Mouse (Mus musculus) T-helper 2 cell (primary cell): ENCODE data around the gene Cpne1.
"Not testable (repeated sequence)": the region's sequence is repeated elsewhere in the genome, so short reads cannot be mapped to it uniquely, and the experiment has no call there.

Experiments
- in situ Hi-C: fragments of 300-600 bp; cut with MboI, MseI; formaldehyde crosslinking; loops from one replicate; pipeline ENCODE4 v1.15.1; 2025; ENCODE audit warnings: high pct_unique_total_duplicates

Gene Cpne1

DNA sequence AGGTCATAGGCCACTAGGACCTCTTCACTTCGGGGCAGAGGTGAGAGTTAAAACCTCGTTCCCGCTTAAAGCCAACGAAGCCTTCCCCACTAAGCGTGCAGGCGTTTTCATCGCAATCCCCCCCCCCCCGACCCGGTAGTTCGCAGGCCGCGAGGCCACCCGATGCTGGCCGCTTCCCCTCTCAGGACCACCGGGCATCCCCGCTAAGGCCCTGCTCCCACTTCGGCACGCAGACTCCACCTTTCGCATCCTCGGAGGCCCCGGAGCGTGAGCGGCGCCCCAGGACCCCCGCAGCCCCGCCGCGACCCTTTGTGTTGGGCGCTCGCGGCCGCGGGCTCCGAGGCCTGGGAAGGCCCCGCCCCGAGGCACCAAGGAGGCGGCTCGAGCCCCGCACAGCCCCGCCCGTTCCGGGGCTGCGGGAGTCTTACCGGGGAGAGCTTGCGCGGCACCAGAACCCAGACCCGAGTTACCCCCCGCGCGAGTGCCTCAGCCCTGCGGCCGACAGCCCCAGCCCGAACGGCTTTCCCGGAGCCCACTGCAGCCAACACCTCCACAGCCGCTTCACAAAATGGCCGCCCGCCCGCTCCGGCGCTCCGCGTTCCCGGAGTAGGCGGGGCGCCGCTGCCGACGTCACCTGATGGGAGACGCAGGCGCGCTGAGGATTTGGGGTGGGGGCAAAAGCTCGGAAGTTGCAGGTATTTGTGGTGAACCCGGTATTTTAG lies at the start of gene Cpne1, which contains the start of gene Rbm12:
TSS of gene Cpne1 (minus strand) at position 608 of the 722 bp plus-strand sequence.
TSS of gene Rbm12 (minus strand) at position 621 of the 722 bp plus-strand sequence.
- in situ Hi-C loops = no loop called here

GRCm38 (mm10) chr2:156151538-156151937 lies 39.8 kb upstream of the Cpne1 start:
- in situ Hi-C loops = no loop called here

- in situ Hi-C loops = no loop called here
Observed at GRCm38 (mm10) chr2:156147316-156147915, 35.7 kb upstream of the Cpne1 start.

- in situ Hi-C loops = no loop called here
Observed at GRCm38 (mm10) chr2:156146272-156146989, 34.7 kb upstream of the Cpne1 start.

DNA sequence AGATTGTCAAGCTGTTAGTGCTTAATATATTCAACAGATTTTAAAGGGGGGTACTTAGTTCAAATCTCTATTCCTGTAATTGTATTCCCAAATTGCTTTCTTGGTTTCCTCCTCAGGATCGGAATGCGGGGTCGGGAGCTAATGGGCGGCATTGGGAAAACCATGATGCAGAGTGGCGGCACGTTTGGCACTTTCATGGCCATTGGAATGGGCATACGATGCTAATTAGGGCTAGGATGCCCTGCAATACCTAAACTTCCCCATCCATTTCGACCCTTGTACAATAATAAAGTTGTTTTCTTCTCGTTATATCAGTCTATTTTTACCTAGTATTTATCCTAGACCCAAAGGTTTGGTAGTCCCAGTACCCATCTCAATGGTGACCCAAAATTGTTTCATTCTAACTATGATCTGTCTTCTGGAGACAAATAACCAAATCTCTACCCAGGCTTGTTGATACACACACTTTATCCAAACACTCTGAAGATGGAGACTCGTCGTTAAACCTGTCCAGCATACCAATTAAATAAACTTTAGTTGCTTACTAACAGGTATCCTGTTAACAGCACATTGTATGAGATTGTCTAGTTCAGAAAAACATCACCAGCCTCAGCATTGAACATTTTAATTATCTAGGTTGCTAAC lies 33.8 kb upstream of the Cpne1 start:
- in situ Hi-C loops = no loop called here

DNA sequence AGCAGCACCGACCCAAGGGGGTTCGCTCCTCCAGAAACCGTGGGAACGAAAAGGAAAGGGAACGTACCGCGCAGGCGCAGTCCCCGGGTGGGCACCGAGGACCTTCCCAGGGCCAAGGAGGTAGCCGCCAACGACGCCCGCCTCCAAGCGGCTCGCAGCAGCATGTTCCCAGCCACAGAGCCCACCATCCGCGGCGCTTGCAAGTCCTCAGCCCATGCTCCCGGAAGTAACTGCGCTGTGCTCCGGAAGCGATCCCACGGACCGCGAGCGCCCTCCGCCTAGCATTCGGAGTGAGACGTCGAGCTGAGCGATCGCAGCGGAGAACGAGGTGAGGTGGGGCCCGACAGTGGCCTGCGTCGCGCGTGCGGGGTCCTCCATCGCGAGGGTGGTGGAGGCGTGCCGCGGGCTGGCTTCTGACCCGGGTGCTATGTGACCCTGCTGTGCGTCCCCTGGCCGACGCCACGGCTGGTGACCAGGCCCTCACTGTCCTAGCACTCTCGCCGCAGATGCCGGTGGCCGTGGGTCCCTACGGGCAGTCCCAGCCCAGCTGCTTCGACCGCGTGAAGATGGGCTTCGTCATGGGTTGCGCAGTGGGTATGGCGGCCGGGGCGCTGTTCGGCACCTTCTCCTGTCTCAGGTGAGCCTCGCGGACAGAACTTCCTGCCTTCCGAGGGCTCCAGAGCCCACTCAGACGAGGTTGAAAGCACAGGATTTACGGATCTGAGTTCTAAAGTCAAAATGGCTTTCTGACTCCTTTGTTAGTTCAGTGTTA lies 32.4 kb upstream of the Cpne1 start, which contains the start of the genes Romo1 and Nfs1:
TSS of gene Romo1 (plus strand) at position 87 of the 772 bp plus-strand sequence.
TSS of gene Nfs1 (minus strand) at position 234 of the 772 bp plus-strand sequence.
- in situ Hi-C loops = no loop called here

GRCm38 (mm10) chr2:156143367-156143766 lies 31.6 kb upstream of the Cpne1 start:
- in situ Hi-C loops = no loop called here

- in situ Hi-C loops = no loop called here
Observed at GRCm38 (mm10) chr2:156142820-156143219, 31.1 kb upstream of the Cpne1 start.

- in situ Hi-C loops = loop anchor here (5.0 to 10.0 kb wide), 2 partner anchors 38 to 171 kb away; no protein-coding TSS in a partner anchor
Observed at GRCm38 (mm10) chr2:156135695-156136094, 23.9 kb upstream of the Cpne1 start.

DNA sequence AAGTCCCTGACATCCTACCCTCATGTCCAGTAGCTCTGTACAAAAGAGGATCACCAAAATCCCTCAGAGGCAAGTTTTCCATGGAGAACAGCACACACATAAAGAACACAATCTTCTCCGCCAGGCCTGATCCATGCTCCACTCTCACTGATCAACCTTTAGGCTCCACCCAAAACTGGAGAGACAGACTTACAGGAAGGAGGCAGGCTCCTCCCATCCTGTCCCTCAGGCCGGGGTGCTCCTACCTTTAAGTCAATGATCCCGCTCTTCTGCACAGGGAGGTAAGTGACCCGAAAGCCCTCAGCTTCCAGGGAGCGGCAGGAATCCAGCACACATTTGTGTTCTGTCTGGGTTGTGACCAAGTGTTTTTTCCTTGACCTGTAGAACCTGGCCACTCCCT lies 22.4 kb upstream of the Cpne1 start:
- in situ Hi-C loops = loop anchor here (10.0 kb wide), 1 partner anchor 169 kb away; no protein-coding TSS in a partner anchor

DNA sequence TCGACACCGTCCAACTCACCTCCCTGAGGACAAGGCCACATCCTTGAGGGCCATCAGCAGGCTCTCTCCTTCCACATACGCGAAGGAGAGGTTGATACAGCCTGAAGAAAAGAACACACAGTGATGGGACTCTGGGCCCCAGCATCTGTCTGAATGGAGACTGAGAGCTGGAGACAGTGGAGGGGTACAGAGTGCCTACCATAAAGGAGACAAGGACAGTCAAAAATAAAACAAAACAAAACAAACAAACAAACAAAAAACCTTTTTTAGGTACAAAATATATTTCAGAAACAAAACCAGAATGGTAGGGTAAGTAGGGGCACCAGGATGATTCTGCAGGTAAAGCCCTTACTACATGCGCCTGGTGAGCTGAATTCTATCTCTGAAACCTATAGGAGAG lies 15.2 kb upstream of the Cpne1 start, which contains the start of gene Gm28036:
TSS of gene Gm28036 (minus strand) at position 101 of the 400 bp plus-strand sequence.
- in situ Hi-C loops = no loop called here

DNA sequence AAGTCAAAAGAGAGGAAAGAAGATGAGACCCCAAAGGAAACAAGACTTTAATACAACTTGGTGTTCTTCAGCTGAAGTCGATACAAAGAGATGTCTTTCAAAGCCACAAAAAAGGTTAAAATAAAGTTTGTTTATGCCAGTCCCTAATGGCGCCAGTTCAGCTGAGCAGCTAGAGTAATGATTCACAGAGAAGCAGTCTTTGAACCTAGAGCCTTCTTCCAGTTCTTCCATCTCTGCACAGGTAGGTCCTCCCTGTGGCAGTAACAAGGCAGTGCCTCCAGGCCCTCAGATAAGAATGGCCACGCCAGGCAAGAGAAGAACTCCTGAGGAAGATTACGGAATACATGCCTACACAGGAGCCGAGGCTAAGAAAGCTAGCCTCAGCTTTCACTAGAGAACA lies 12.0 kb upstream of the Cpne1 start:
- in situ Hi-C loops = no loop called here

DNA sequence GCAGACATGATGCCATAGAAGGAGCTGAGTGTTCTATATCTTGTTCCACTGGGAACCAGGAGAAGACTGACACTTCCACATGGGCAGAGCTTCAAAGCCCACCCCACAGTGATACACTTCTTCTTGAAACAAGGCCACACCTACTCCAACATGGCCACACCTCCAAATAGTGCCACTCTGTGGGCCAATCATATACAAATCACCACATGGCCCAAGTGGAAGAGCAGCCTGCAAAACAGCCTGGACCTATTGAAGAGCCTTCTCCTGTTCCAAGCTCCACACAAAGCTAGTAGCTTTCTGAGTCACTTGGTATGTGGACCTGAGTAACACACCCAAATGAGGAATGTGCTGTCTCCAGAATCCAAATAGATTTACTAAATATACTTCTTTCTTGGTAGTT lies 7.8 kb upstream of the Cpne1 start:
- in situ Hi-C loops = no loop called here

- in situ Hi-C loops = not testable (repeated sequence)
Observed at GRCm38 (mm10) chr2:156112080-156112423, 287 bp upstream of the Cpne1 start.

GRCm38 (mm10) chr2:156110627-156111357 lies 973 bp downstream of the Cpne1 start:
- in situ Hi-C loops = no loop called here

DNA sequence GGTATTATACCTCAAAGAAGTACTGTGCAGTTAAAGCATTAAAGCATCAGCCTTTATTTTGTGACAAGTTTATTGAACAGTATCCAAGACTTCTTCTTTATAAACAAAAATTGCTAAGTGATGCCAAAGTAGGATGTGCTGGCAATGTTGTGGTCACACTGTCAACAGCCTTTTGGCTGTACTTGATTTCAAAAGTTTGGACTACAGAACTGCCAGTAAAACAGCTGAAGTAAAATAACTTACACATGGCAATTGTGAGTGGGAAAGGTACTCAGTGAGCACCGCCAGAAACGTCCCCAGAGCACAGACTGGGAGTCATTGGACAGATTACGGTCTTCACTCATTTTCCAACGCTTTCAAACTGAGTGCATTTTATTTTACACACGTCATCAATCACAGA lies 19.8 kb downstream of the Cpne1 start:
- in situ Hi-C loops = no loop called here

DNA sequence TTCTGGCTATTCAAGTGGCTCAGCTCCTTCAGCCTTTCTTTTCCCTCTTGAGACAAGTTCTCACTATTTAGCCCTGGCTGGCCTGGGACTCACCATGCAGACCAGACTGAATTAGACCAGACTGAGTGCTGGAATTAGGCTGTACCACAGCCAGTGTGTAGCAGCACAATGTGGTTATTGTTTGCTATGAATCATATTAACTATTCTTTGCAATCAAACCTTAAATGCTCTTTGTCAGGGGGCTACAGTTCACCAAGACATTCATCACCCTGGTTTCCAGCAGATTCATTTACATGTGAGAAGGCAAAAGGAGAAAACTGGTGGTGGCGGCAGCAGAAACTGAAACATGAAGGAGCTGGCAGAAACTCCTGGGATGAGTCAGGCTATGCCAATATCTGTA lies 22.0 kb downstream of the Cpne1 start:
- in situ Hi-C loops = no loop called here

- in situ Hi-C loops = no loop called here
Observed at GRCm38 (mm10) chr2:156087391-156088110, 24.2 kb downstream of the Cpne1 start.

- in situ Hi-C loops = no loop called here
Observed at GRCm38 (mm10) chr2:156084541-156084940, 27.2 kb downstream of the Cpne1 start.

- in situ Hi-C loops = no loop called here
Observed at GRCm38 (mm10) chr2:156080391-156080790, 31.4 kb downstream of the Cpne1 start.
